Mouse (Mus musculus) urinary bladder, postnatal 14 days (tissue): ENCODE measurements at regions not wholly inside any gene's neighbourhood (a gene's known extent, or its start where the extent isn't known, plus 50 kb on each side); places are given as distances from the start of the nearest gene placed in this dataset.
"Not testable (repeated sequence)": the region's sequence is repeated elsewhere in the genome, so short reads cannot be mapped to it uniquely, and the experiment has no call there.

Experiments used
- DNase-seq: peaks from one replicate; pipeline ENCODE4 v3.0.0; 2021; ENCODE audit warnings: low spot score

DNA sequence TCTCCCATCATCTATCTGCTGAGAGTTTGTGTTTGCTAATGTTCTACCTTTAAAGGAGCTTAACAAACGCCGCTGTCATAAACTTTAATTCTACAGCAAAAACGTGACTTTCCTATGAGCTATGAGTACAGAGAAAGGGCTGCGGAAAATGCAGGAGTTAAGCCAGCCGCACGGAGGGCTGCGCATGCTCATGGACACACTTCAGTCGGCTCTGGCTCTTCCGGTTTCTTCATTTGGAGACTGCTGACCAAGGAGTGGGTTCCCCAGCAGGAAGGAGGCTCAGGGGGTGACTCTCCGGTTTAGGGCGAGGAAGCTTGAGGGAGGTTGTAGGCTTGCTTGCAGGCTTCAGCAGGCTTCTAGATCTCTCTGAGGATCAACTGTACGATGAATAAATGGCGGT lies 59.3 kb downstream of the Sox2 start:
- no peak for DNase-seq

DNA sequence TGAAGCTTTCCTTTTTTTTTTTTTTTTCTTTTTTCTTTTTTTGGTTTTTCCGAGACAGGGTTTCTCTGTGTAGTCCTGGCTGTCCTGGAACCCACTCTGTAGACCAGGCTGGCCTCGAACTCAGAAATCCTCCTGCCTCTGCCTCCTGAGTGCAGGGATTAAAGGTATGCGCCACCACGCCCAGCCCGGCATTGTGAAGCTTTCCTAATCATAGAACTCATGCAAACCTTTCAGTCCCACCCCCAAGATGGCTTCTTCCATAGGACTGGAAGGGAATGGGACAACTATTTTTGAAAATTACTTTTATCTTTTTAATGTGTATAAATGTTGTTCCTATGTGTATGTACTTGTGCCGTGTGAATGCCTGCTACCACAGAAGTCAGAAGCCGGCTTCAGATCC lies 61.9 kb downstream of the Sox2 start:
- DNase-seq = not testable (repeated sequence)

DNA sequence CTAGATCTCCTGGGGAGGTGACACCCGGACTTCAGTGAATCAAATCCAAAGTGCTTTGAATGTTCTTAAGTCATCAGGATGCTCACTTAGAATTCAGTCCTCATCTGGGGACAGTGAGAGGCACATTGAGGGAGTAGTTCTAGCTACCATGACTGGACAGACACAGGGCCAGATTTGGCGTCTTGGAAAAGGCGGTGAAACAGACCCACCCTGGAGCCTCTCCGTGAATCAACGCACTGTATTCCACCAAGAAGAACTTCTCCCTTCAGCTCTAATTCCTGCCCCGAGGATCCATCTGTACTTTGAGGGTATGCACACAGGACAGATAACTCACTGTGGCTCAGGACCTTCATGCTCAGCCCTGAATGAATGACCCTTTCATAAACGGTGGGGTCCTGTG lies 72.3 kb downstream of the Sox2 start:
- no peak for DNase-seq

DNA sequence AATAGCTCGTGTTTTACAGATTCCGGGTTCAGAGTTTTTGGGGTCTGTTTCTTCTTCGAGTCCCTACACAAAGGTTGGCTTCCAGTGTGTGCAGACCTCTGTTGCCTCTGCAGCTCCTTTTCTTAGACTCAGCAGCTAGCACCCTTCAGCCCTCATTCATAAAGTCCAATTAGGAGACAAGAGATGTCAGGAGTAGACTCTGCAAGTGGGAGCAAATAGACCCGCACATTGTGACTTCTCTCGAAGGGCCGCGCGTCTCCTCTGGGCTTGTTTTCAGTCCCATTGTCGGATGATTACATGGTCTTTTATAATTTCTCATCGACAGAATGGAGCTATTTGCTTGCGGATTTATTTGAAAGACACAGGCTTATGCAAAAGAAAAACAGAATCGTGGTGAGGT lies 76.8 kb downstream of the Sox2 start:
- no peak for DNase-seq

DNA sequence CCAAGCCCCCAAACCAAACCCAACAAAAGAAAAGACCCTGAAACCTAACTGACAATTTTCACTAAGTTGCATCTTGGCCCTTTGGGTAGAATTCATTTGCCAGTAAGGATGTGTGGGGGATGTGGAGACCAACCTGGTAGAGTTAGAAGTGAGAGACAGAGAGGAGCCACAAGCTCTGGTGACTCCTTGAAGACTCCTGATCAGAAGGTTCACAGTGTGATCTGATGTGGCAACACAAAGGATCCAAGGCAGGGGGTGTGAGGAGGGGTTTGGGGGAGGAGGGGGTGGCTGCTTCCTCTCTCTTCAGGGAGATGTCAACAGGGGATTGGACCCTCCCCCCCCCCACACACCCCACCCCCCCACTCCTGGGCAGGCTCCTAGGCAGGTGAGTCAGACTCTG lies 78.1 kb downstream of the Sox2 start:
- DNase-seq = no peak

DNA sequence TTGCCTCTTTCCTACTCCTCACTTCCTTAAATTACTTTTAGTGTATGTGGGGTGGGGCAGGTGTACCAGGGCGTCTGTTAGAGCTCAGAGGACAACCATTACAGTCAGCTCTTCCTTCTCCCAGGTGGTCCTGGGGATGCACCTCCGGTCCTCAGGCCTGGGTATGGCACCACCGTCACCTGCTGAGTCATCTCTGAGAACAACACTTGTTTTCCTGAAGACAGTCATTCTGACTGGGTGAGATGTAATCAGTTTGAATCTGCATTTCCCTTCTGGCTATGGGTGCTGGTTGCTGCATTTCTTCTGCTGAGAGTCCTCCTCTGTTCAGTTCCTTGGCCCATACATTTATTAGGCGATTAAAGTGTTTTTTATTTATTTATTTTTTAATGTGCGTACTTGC lies 84.8 kb downstream of the Sox2 start:
- DNase-seq = no peak

DNA sequence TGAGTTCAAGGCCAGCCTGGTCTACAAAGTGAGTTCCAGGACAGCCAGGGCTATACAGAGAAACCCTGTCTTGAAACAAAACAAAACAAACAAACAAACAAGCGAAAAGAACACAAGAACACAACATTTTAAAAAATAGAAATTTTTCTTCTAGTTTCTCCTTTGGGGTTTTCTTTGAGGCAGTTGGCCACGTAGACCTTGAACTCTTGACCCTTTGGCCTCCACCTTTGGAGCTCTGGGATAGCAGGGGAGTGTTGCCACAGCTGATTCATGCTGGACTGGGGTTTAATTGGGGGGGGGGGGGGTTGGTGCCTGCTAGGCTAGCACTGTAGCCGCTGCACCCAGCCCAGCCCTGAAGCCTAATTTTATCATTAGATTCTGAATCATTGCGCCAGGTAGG lies 87.8 kb downstream of the Sox2 start:
- no peak for DNase-seq

DNA sequence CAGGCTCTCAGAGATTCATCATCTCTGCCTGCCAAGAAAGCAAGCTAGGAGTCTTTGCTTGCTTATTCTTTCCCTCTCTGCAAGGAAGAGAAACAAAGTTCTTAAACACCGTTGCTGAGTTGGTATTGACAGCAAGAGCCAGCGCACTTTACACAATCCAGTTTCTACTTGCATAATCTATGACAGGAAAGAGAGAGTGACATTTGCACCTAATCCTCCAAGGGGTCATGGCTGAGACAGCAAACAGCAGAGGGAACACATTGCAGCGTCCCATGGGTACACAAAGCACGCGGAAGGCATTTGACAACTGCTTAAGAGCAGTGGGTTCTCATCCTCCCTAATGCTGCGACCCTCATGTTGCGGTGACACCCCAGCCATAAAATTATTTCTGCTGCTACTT lies 88.7 kb downstream of the Sox2 start:
- no peak for DNase-seq

DNA sequence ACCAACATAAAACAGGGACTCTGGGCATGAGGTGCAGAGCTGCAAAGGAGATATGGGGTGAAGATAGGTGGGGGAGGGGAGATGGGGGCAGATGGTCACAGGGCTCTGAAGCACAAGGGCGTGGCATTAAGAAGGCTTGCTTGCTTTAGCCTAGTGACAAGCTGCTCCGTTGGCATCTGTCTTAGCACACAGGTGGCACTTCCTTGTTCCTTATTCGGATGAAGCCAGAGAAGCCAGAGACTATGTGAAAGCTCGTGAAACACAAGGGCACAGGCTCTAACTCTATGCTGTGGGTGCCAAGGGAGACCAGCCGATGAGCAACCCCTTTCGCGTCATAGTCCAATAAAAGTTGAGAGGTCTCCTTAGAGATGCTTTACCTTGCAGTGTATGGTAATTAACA lies 89.5 kb downstream of the Sox2 start:
- DNase-seq = no peak

DNA sequence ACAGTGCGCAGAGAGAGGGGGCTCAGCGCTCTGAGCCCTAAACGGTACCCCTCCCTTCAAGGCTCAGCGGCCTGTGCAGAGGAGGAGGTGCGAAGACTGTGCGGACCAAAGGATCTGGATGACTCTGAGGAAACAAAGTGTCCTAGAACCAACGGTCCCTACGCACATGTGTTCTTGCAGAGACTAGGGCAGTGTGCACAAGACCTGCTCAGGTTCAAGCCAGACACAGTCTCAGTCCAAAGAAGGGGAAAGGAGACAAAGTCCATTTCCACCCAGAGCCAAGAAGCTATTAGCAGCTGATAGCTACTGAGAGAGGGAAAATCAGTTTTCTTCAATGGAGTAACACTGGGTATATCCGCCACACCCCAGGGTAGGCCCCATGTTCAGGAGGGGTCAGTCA lies 89.9 kb downstream of the Sox2 start:
- no peak for DNase-seq

DNA sequence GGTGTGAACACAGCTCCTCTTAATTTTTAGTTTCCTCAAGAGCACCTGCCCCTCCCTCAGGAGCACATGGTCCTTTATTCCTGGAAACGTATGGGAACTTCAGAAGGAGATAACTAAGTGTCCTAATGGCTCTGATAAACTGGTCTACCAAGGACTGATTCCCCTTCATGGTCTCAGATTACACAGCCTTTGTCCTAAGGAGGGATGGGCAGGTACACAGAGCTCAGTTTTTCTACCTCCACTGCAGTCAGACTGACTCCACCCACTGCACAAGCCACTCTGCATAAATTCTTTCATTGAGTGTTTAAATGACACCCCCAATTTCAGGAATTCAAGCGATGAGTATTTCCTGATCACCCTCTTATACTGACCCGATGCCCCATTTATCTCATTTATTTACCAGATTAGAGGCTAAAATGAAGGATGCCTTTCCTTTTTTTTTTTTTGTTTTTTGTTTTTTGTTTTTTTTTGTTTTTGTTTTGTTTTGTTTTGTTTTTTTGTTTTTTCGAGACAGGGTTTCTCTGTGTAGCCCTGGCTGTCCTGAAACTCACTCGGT lies 95.1 kb downstream of the Sox2 start:
- DNase-seq = no peak

DNA sequence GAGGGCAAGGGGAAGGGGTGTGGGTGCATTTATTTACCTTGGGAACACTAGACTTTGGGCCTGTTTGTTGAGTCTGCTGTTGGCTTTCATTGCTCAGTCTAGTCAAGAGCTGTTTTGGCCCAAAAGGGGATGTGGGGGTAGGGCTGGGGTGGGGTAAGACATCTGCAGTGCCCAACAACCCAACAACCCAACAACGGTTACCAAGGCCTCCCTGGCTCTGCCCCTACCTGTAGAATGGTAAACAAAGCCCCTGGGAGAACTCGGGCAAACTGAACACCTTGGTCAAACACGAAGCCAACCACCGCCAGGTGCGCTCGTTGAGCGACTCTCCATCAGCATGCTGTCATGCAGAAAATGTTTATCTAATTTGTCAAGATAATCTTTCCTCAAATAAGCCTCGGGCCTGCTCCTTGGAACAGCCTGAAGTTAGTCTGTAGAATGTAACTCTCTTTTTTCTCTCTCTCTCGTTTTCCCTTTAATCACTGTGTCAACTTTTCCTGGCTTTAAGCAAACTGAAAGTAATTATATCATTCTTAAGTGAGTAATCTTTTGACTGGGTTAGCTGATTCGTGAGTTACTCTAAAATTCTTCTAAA lies 97.4 kb downstream of the Sox2 start:
- DNase-seq = peak; percentile 14

DNA sequence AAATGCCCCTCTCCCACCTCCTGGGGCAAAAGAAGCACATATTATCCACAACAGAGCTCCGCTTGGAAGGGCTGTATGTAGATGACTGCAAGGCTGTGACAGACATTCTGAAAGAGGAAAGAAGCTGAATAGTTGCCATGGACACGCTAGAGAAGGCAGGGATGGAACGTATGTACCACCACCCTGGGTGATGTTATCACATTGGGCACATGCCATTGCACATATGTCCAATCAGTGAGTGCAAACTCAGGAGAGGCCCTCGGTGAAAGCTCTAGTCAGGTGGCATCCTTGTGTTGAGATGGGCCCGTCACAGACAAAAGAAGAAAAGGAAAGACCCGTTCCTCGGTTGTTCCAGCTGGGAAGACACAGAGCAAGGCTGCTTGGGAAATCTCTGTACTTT lies 99.8 kb downstream of the Sox2 start:
- no peak for DNase-seq

DNA sequence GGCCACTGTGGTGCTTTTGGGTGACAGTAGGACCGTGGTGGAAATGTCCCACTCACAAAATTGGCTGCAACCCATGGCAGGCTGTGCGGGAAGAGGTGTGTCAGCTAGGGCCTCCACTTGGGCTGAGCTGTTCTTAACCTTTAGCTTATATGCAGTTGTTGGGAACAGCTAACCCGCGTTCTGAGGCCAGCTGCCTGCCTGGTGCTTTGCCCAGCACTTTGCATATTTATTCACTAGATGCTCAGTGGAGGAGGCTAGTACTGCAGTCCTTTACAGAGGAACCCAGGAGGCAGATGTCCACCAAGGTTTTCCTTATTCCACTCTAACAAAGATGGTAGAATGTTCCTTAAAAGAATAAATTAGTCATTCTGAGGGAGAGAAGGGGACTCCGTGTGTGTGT lies 101.3 kb downstream of the Sox2 start:
- no peak for DNase-seq

DNA sequence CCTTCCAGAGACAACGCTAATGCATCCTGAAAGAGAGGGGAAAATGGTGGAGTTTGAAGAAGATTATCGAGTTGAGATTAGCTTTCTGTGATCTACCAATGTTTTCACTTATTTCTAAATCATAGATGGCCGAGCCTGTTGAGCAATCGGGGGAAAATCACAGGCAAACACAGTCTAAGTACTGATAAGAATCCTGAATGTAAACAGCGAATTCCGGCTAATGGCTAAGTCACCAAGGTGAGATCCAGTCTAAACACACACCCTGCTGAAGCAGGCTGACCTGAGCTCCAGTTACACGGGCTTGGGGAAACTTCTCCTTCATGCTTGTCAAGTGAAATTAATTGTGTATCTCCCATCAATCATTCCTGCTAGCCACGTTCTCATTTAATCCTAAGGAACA lies 103.4 kb downstream of the Sox2 start:
- peak; percentile 33 for DNase-seq

DNA sequence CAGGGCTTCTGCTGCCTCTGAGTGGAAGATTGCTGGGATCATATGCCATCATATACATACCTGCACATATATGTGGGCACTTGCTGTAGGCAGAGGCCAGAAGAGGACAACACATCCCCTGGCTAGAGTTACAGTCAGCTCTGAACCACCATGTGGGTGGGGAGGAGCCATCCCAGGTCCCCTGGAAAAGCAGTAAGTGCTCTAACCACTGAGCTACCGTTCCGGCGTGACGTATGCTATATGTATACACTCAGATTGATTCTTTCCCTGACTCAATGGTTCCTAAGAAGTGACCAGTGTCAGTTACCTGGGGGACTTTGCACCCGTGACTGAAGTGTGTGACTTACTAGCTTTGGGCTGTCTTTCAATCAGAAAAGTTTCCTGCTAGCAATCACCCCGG lies 104.6 kb downstream of the Sox2 start:
- no peak for DNase-seq

DNA sequence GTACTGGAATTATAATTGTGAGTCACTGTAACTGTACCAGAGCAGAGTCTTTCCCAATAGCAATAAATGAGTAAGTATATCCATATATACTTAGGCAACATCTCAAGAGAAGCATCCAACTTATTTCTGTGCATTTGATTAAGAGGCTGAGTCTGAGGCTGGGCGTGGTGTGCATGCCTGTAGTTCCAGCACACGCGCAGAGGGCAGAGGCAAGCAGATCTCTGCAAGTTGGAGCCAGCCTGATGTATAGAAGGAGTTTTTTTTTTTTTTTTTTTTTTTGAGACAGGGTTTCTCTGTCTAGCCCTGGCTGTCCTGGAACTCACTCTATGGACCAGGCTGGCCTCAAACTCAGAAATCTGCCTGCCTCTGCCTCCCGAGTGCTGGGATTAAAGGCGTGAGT lies 105.1 kb downstream of the Sox2 start:
- DNase-seq = not testable (repeated sequence)

DNA sequence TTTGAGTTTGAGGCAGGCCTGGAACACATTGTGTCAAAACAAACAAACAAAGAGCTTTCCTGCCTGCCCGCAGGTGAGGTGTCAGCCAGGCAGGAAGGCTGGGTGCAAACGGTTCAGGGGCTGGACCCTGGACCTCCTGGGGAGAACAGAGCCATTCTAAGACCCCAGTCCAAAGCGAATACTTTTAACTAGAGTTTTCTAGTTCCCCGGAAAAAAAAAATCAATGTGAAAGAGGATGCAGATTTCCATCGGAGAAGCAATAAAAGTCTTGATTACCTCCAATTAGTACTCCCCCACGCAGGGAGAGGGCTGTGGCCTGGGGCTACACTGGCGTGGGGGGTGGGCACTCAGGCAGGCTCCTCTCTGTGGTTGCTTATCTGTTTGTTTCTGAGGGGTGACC lies 106.4 kb downstream of the Sox2 start:
- DNase-seq = no peak

DNA sequence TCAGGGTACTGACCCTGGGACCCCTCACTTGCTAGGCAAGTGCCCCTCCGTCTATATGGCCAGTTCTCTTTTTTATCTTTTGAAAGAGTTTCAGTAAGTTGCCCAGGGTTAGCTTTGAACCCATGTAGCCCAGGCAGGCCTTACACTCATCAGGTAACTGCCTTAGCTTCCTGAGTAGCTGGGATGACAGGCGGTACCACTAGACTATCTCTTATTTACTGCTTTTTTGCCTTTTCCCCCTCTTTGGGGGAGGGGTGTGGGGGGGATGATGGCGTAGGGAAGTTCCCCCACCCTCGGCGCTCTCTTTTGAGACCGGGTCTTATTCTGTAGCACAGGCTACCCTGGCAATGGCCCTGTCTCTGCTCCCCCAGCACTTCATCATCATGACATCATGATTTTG lies 106.9 kb downstream of the Sox2 start:
- no peak for DNase-seq

DNA sequence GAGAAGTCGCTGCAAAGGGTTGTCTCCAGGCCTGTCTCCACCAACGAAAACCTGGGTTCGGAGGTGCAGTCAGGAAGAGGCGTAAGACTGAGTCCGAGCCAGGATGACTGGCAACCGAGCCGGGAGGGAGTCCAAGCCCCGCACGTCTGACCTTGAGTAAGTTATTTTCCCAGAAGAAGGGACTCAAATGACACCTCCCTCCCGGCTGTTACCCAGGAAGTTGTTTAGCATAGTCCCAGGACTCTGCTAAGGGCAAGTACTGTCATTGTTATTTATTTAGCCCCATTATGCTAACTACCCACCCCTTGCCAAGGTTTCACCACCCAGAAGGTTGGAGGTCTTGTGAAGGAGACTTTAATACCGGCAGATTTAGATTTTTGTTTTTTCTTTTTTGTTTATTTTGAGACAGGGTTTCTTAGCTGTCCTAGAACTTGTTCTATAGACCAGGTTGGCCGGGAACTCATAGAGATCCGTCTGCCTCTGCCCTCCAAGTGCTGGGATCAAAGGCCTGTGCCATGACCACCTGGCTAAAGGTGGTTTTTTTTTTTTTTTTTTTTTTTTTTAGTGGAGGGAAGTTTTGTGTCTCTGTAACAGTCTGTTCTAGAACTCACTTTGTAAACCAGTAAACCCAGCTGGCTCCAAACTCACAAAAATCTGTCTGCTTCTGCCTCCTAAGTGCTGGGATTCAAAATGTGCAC lies 107.8 kb downstream of the Sox2 start:
- DNase-seq = no peak

DNA sequence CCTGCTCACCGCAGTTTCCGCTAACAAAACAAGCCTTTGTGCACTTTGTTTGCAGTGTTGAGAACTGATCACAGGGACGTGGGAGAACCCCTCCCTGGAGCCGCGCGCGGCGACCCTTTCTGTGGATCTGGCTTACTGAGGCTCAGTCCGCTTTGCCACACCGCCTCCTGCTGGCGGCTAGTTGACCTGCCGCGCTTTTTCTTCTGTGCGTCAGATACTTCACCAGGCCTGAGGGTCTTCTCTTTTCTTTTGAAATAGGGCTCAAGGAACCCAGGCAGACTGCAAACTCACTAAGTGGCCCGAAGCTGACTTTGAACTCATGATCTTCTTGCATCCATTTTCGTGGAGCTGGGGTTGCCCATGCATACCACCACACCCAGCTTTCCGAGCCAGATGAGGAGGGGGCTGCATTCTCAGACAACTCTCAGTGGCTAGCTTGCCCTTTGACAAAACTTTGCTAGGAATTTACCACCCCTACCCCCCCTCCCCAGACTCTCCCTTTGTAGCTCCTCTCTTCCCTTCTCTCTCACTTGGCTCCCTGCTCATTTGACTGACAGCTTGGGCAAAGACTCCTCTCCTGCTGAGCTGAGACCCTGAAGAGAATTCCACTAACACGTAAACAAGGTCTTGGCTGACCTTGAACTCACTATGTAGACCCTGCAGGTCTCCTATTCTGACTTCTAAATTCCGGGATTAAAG lies 109.9 kb downstream of the Sox2 start:
- DNase-seq = no peak

DNA sequence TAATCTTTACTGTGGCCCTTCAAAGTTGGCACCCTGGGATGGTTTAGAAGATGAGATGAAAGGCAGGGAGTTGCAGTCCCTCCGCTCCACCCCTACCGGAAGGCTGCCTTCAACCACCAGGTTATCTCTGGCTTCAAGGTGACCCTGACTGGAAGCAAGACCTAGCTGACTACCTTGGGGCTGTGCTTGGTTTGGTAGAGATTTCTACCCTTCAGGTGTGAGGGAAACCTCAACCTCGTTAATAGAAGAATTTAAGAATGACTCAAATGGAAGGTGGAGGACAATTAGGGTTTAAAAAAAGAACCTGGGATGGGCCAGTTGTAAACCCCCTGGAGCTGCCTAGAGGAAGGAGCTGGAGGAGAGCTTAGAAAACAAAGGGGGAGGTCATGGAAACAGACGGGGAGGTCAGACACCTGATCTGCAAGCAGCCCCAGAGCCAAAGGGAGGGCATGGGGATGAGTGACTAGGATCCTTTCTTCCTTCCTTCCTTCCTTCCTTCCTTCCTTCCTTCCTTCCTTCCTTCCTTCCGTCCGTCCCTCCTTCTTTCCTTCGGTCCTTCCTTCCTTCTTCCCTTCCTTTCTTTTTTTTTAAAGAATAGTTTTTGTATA lies 111.1 kb downstream of the Sox2 start:
- DNase-seq = no peak

DNA sequence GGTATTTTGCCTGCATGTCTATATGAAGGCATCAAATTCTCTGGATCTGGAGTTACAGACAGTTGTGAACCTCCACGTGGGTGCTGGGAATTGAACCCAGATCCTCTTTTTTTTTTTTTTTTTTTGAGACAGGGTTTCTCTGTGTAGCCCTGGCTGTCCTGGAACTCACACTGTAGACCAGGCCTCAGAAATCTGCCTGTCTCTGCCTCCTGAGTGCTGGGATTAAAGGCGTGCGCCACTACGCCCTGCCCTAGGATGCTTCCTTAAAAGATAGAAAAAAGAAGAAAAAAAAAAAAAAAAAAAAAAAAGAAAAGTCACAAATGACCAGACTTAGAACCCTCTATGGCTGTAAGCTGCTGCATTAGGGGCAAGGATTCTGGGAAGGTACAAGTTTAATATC lies 111.6 kb downstream of the Sox2 start:
- DNase-seq = no peak
